Mouse (Mus musculus) bone marrow, adult 2 months (tissue): Measurements from ENCODE around the gene Pcdh9.

Experiments used
- CTCF ChIP-seq: fragments of 200-500 bp; IDR thresholded peaks from 2 replicates; pipeline ENCODE4 v1.5.1; 2011; ENCODE audit warnings: low read length, control low read depth; ENCODE audit not compliant: control insufficient read depth, insufficient read depth
- POLR2A ChIP-seq: fragments of 200-500 bp; IDR thresholded peaks from 2 replicates; pipeline ENCODE4 v1.6.1; 2011; ENCODE audit warnings: low read depth, mild to moderate bottlenecking, control low read depth, low read length, borderline replicate concordance; ENCODE audit not compliant: control insufficient read depth

GRCm38 (mm10) chr14:93734077-93734673 is 156.3 kb downstream of the Pcdh9 start:
- TF ChIP-seq POLR2A (no peak), CTCF (no peak)
